Mouse (Mus musculus) lung, embryonic 15.5 days (tissue): Measurements from ENCODE around the gene Plekhh1. TPM values are rescaled to one million over a fixed set of nuclear protein-coding genes. Genes with fewer than 3 reads are reported as not detected.
"Not testable (repeated sequence)": the region's sequence is repeated elsewhere in the genome, so short reads cannot be mapped to it uniquely, and the experiment has no call there.

ENCODE experiments used
- ATAC-seq: fragments of 200-750 bp; cut with Nextera tagmentation; 2 replicates; pipeline ENCODE4 v1.8.0; 2017; ENCODE audit warnings: moderate number of reproducible peaks, borderline replicate concordance; ENCODE audit not compliant: low FRiP score, low TSS enrichment; ENCODE audit errors: extremely low read depth
- H3K27ac ChIP-seq: fragments of 300-500 bp; sonication (generic); 2 replicates; pipeline ENCODE4 v1.5.1; 2015; ENCODE audit warnings: moderate library complexity, mild to moderate bottlenecking, inconsistent platforms
- H3K27me3 ChIP-seq: fragments of 300-500 bp; sonication (generic); 2 replicates; pipeline ENCODE4 v1.6.1; 2015; ENCODE audit warnings: inconsistent platforms
- H3K36me3 ChIP-seq: fragments of 300-500 bp; sonication (generic); 2 replicates; pipeline ENCODE4 v1.6.1; 2015; ENCODE audit warnings: inconsistent platforms
- H3K4me1 ChIP-seq: fragments of 300-500 bp; sonication (generic); 2 replicates; pipeline ENCODE4 v1.6.1; 2015; ENCODE audit warnings: inconsistent platforms
- H3K4me2 ChIP-seq: fragments of 300-500 bp; sonication (generic); 2 replicates; pipeline ENCODE4 v1.6.1; 2015; ENCODE audit warnings: inconsistent platforms, mild to moderate bottlenecking, moderate library complexity
- H3K4me3 ChIP-seq: fragments of 300-500 bp; sonication (generic); 2 replicates; pipeline ENCODE4 v1.5.1; 2015; ENCODE audit warnings: mild to moderate bottlenecking, inconsistent platforms
- H3K9ac ChIP-seq: fragments of 300-500 bp; sonication (generic); 2 replicates; pipeline ENCODE4 v1.6.1; 2015; ENCODE audit warnings: inconsistent platforms
- H3K9me3 ChIP-seq: fragments of 300-500 bp; sonication (generic); 2 replicates; pipeline ENCODE4 v1.6.1; 2016; ENCODE audit warnings: inconsistent platforms
- WGBS: fragments of 180-500 bp; shearing (Covaris S2); methylation state at CpG from one replicate; pipeline ENCODE4 v1.1.7; 2015; 5-methylcytosine and 5-hydroxymethylcytosine counted together
- polyA plus RNA-seq: library from polyadenylated mRNA; unstranded; fragments of >200 nt; fragmentation: Nextera tagmentation; extraction: Ambion mirVana; gene quantifications from 2 replicates; pipeline ENCODE4 v1.2.1, GENCODE M21; 2015

Gene Plekhh1
- polyA plus RNA-seq, 1 experiment from 2014 or later = 3.4 TPM

DNA sequence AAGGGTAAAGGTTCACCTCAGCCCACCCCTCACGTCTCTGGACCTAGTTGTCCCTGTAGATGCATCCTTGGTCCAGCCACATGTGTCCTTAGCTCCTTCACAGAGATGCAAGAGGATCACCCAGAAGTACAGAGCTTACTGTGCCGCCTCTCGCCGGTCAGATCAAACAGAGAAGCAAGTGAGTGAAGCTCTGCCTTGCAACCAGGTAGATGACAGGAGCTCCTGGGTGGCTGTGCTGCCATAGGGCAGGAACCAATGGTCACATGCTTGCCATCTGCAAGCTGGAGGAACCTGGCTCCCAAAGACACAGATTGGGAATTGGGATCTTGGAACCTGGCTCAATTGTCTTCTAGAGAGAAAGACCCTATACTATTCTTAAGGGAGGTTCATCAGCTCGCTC lies 23.5 kb upstream of the Plekhh1 start:
- WGBS = 79% methylated on average over 5 of the region's 5 CpGs

GRCm38 (mm10) chr12:79006076-79006475 lies 22.9 kb upstream of the Plekhh1 start:
- peak overlapping the region; percentile 71 for H3K9ac ChIP-seq
- H3K4me3 ChIP-seq = peak overlapping the region; percentile 90
- no peak overlapping the region for H3K27ac ChIP-seq
- H3K36me3 ChIP-seq = no peaks in the 10 kb centered on the region
- H3K27me3 ChIP-seq = peaks cover 15% of the 10 kb centered on the region
- peaks cover 10% of the 10 kb centered on the region for H3K4me1 ChIP-seq
- ATAC-seq = no peak
- WGBS = 31% methylated on average over 9 of the region's 9 CpGs
- H3K9me3 ChIP-seq = no peaks in the 10 kb centered on the region
- peak overlapping the region; percentile 90 for H3K4me2 ChIP-seq

More for the DNA sequence above, 23.5 kb upstream of the Plekhh1 start:
- Histone ChIP-seq H3K4me3 (no peak overlapping the region), H3K9ac (no peak overlapping the region), H3K36me3 (no peaks in the 10 kb centered on the region), H3K27me3 (peaks cover 15% of the 10 kb centered on the region), H3K27ac (no peak overlapping the region), H3K4me2 (no peak overlapping the region), H3K9me3 (no peaks in the 10 kb centered on the region), H3K4me1 (peaks cover 10% of the 10 kb centered on the region)
- no peak for ATAC-seq

DNA sequence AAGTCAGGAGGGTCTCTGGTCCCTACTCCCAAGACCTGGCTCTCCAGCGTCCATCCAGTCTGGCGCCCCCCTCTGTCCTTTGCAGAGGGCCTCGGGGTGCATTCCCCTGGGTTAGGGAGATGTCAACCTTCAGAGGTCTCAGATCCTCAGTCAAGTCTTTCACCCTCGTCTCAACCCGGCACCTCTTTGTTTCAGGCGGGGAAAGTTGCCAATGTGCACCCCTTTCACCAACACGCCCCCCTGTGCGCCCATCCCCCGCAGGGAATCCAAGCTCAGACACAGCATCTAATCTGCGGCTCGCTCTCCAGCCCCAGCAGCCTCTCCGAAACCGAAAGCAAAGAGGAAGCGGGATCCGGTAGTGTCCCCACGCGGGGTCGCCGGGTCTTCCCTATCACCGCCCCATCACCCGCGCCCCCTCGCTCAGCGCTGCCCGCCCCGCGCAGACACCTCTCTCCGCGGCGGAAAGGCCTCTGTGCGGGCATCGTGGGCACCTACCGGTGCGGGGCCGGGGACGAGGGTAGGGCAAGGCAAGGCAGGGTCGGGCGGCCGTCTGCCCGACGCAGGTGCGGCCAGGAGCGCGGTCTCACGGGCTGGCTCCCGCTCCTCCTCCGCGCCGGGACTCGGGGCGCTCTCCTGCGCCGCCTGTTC lies 22.4 kb upstream of the Plekhh1 start:
- no peaks in the 10 kb centered on the region for H3K36me3 ChIP-seq
- peak overlapping the region; percentile 90 for H3K4me2 ChIP-seq
- peaks cover 10% of the 10 kb centered on the region for H3K4me1 ChIP-seq
- H3K4me3 ChIP-seq = peak overlapping the region; percentile 90
- peak; percentile 40; the same call in 1 of the 2 replicates for ATAC-seq
- WGBS = under 1% methylated on average over 45 of the region's 53 CpGs
- no peaks in the 10 kb centered on the region for H3K9me3 ChIP-seq
- peak overlapping the region; percentile 39 for H3K27ac ChIP-seq
- peak overlapping the region; percentile 71 for H3K9ac ChIP-seq
- peaks cover 15% of the 10 kb centered on the region for H3K27me3 ChIP-seq

DNA sequence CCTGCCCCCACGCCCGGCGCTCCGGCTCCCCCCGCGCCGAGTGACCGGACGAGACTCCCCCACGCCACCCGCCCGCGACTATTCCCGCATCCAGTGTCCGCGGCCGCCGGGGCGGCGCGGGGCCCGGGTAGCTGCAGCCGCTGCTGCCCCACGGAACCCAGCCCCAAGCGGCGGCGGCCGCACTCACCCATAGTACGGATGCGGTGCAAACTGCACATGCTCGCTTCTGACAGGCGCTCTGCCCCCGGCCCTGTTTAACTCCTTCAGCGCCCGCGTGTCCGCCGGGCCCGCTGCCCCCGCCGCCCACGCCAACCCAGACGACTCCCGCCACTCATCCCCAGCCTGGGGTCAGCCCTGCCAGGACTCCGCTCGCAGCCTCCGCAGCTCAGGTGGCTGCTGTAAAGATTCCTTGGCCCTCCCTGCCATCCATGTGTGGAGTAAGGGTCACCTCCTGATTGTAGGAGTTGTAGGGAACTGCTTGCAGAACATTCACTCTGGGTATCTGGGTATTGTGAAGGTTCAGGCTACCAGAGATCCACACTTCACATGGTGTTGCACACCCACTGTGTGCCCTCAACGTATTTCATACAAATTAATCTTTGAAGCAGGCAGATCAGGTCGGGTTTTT lies 21.7 kb upstream of the Plekhh1 start, which contains the start of gene Tmem229b:
Tmem229b (minus strand) TSS at position 502 of the 628 bp plus-strand sequence.
- Histone ChIP-seq H3K9me3 (no peaks in the 10 kb centered on the region), H3K9ac (peak within 1 kb of the TSS; percentile 71), H3K36me3 (no peaks in the 10 kb centered on the region), H3K27ac (peak within 1 kb of the TSS; percentile 39), H3K4me3 (peak within 1 kb of the TSS; percentile 90), H3K4me2 (peak within 1 kb of the TSS; percentile 90), H3K4me1 (peaks cover 10% of the 10 kb centered on the region), H3K27me3 (peaks cover 15% of the 10 kb centered on the region)
- peak; percentile 76 for ATAC-seq
- WGBS = 2% methylated on average over 40 of the region's 49 CpGs

DNA sequence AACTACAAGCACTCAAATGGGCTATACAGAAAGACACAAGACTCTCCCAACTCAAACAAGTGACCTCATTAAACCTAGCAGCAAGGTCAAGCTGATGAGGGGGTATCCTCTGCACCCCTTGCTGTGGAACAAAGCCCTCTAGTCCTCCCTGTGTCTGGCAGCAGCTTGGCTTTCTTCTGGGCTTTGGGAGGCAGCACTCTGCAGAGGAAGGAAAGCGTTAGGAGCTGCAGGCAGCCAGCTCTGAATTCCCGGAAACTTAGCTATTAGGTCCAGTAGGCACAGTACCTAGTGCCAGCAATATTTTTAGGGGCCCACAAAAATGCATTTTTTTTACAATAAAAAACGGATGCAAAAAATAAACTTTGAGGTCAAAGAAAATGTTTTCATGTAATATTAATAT lies 18.4 kb upstream of the Plekhh1 start:
- H3K4me3 ChIP-seq = no peak overlapping the region
- no peak for ATAC-seq

DNA sequence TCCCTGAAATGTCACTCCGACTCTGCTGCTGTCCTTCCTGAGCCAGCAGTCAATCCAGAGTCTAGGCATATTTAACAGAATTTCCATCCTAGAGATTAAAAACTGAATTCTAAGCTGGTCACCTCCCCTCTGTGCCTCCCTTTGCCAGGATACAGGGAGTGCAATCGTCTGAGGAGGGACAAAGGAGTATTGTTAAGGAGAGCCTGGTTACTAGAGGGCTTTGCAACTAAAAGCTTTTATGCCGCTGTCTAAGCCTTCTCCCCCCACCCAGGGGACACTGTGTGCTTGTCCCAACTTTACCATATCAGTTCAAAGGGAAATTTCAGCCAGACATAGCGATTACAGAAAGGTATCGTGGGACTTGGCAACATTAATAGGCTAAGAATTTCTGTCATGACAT lies 12.9 kb upstream of the Plekhh1 start:
- Histone ChIP-seq H3K27me3 (no peaks in the 10 kb centered on the region), H3K9ac (no peak overlapping the region), H3K4me2 (no peak overlapping the region), H3K4me3 (no peak overlapping the region), H3K27ac (no peak overlapping the region), H3K4me1 (no peaks in the 10 kb centered on the region), H3K9me3 (no peaks in the 10 kb centered on the region), H3K36me3 (no peaks in the 10 kb centered on the region)
- 47% methylated on average over 5 of the region's 5 CpGs for WGBS
- no peak for ATAC-seq

More for the DNA sequence above, 18.4 kb upstream of the Plekhh1 start:
- H3K27ac ChIP-seq = peak overlapping the region; percentile 60
- H3K4me2 ChIP-seq = no peak overlapping the region
- no peak overlapping the region for H3K9ac ChIP-seq
- no peaks in the 10 kb centered on the region for H3K9me3 ChIP-seq
- no peaks in the 10 kb centered on the region for H3K36me3 ChIP-seq
- WGBS = 28% methylated on average over 3 of the region's 3 CpGs
- peaks cover 10% of the 10 kb centered on the region for H3K4me1 ChIP-seq
- peaks cover 6% of the 10 kb centered on the region; the same call in 1 of the 2 replicates for H3K27me3 ChIP-seq

GRCm38 (mm10) chr12:79017994-79018399 lies 11.0 kb upstream of the Plekhh1 start:
- Histone ChIP-seq H3K27me3 (no peaks in the 10 kb centered on the region), H3K9ac (no peak overlapping the region), H3K27ac (no peak overlapping the region), H3K36me3 (no peaks in the 10 kb centered on the region), H3K9me3 (no peaks in the 10 kb centered on the region), H3K4me3 (no peak overlapping the region), H3K4me1 (no peaks in the 10 kb centered on the region), H3K4me2 (no peak overlapping the region)
- 68% methylated on average over 4 of the region's 4 CpGs for WGBS
- ATAC-seq = no peak

DNA sequence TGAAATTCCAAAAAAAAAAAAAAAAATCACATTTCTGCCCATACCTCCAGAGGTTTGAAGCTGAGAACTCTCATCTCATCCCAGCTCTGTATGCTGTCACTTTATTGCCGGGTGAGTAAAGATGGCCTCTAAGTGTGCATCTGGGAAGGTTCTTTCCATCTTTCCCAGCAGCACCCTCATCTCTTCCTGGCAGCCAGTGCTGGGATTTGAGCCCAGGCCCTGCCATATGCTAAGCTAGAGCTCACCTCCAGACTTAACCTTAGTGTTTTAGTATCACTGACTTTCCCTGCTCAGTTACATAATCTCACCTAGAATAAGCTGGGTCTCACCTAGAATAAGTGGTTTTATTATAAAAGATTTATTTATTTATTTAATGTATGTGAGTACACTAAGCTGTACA lies 7.1 kb upstream of the Plekhh1 start:
- no peak overlapping the region for H3K9ac ChIP-seq
- no peak overlapping the region for H3K27ac ChIP-seq
- no peak overlapping the region for H3K4me3 ChIP-seq
- 73% methylated on average over 1 of the region's 1 CpGs for WGBS
- no peaks in the 10 kb centered on the region for H3K4me1 ChIP-seq
- no peak overlapping the region for H3K4me2 ChIP-seq
- no peaks in the 10 kb centered on the region for H3K27me3 ChIP-seq
- no peaks in the 10 kb centered on the region for H3K9me3 ChIP-seq
- no peak for ATAC-seq
- H3K36me3 ChIP-seq = no peaks in the 10 kb centered on the region

- H3K27me3 ChIP-seq = no peaks in the 10 kb centered on the region
- WGBS = 8% methylated on average over 3 of the region's 3 CpGs
- no peaks in the 10 kb centered on the region for H3K36me3 ChIP-seq
- no peak overlapping the region for H3K27ac ChIP-seq
- H3K9ac ChIP-seq = no peak overlapping the region
- no peaks in the 10 kb centered on the region for H3K4me1 ChIP-seq
- no peak overlapping the region for H3K4me3 ChIP-seq
- H3K4me2 ChIP-seq = no peak overlapping the region
- H3K9me3 ChIP-seq = no peaks in the 10 kb centered on the region
- ATAC-seq = no peak
Measured at GRCm38 (mm10) chr12:79022882-79023281, 6.1 kb upstream of the Plekhh1 start.

DNA sequence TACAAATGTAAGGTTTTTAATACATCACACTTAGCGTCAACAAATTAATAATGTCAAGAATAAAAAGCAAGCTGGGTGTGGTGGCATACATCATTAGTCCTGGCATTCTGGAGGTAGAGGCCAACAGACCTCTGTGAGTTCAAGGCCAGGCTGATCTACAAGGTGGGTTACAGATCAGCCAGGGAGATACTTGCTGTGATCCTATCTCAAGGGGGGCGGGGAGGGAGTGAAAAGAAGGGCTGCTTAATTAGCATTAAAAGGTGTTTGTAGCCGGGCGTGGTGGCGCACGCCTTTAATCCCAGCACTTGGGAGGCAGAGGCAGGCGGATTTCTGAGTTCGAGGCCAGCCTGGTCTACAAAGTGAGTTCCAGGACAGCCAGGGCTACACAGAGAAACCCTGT lies 1.4 kb upstream of the Plekhh1 start:
- H3K36me3 ChIP-seq, H3K9ac ChIP-seq, H3K4me2 ChIP-seq, H3K27ac ChIP-seq, ATAC-seq, H3K9me3 ChIP-seq, H3K4me1 ChIP-seq, H3K27me3 ChIP-seq, H3K4me3 ChIP-seq: not testable (repeated sequence)
- 92% methylated on average over 8 of the region's 8 CpGs for WGBS

- WGBS = 98% methylated on average over 2 of the region's 2 CpGs
- no peak overlapping the region for H3K4me2 ChIP-seq
- no peak for ATAC-seq
- H3K27ac ChIP-seq = no peak overlapping the region
- H3K4me1 ChIP-seq = no peaks in the 10 kb centered on the region
- no peaks in the 10 kb centered on the region for H3K9me3 ChIP-seq
- no peak overlapping the region for H3K9ac ChIP-seq
- no peaks in the 10 kb centered on the region for H3K36me3 ChIP-seq
- no peaks in the 10 kb centered on the region for H3K27me3 ChIP-seq
- H3K4me3 ChIP-seq = no peak overlapping the region
Measured at GRCm38 (mm10) chr12:79034331-79034730, 5.4 kb downstream of the Plekhh1 start.

- H3K4me3 ChIP-seq = no peak overlapping the region
- H3K9ac ChIP-seq = no peak overlapping the region
- H3K9me3 ChIP-seq = no peaks in the 10 kb centered on the region
- no peak for ATAC-seq
- H3K4me2 ChIP-seq = no peak overlapping the region
- H3K27me3 ChIP-seq = no peaks in the 10 kb centered on the region
- WGBS = 23% methylated on average over 3 of the region's 3 CpGs
- H3K4me1 ChIP-seq = no peaks in the 10 kb centered on the region
- H3K36me3 ChIP-seq = no peaks in the 10 kb centered on the region
- H3K27ac ChIP-seq = no peak overlapping the region
Measured at GRCm38 (mm10) chr12:79035349-79035748, 6.4 kb downstream of the Plekhh1 start.
